Mouse (Mus musculus): ENCODE measurements around the gene Mmrn2. TPM values are rescaled to one million over a fixed set of nuclear protein-coding genes. Genes with fewer than 3 reads are reported as not detected.
"Not testable (repeated sequence)": the region's sequence is repeated elsewhere in the genome, so short reads cannot be mapped to it uniquely, and the experiment has no call there.

The Mmrn2 gene
- total RNA-seq, 2 experiments from 2014 or later, result 16.6 to 20.1 TPM

- intact Hi-C loops (cut with DNase I; ENCODE audit: low total_unique reads), result no loop called here
- no peak for DNase-seq
These were observed 18.0 kb downstream of the Mmrn2 start for GRCm38 (mm10) chr14:34393295-34393694.

GRCm38 (mm10) chr14:34397871-34398270 is 22.6 kb downstream of the Mmrn2 start:
- peak; percentile 30 for DNase-seq
- intact Hi-C loops (cut with DNase I; ENCODE audit: low total_unique reads), result no loop called here

GRCm38 (mm10) chr14:34398901-34399300 is 23.6 kb downstream of the Mmrn2 start:
- DNase-seq, result no peak
- intact Hi-C loops (cut with DNase I; ENCODE audit: low total_unique reads), result no loop called here

- intact Hi-C loops (cut with DNase I; ENCODE audit: low total_unique reads), result no loop called here
- DNase-seq, result no peak
These were observed 24.0 kb downstream of the Mmrn2 start for GRCm38 (mm10) chr14:34399301-34399700.

- no peak for DNase-seq
- intact Hi-C loops (cut with DNase I; ENCODE audit: low total_unique reads), result loop anchor here (2.0 kb wide), 1 partner anchor 27 kb away; no protein-coding TSS in a partner anchor
These were observed 24.8 kb downstream of the Mmrn2 start for GRCm38 (mm10) chr14:34400021-34400420.

GRCm38 (mm10) chr14:34401135-34401534 is 25.9 kb downstream of the Mmrn2 start:
- intact Hi-C loops (cut with DNase I; ENCODE audit: low total_unique reads), result loop anchor here (2.0 kb wide), 1 partner anchor 28 kb away; no protein-coding TSS in a partner anchor
- DNase-seq, result peak; percentile 72

GRCm38 (mm10) chr14:34402871-34403270 is 27.6 kb downstream of the Mmrn2 start:
- intact Hi-C loops (cut with DNase I; ENCODE audit: low total_unique reads), result no loop called here
- DNase-seq, result no peak

GRCm38 (mm10) chr14:34403424-34403823 is 28.2 kb downstream of the Mmrn2 start:
- intact Hi-C loops (cut with DNase I; ENCODE audit: low total_unique reads), result no loop called here
- DNase-seq, result no peak

GRCm38 (mm10) chr14:34410716-34411115 is 35.5 kb downstream of the Mmrn2 start:
- DNase-seq, result no peak
- intact Hi-C loops (cut with DNase I; ENCODE audit: low total_unique reads), result no loop called here

- intact Hi-C loops (cut with DNase I; ENCODE audit: low total_unique reads), result no loop called here
- no peak for DNase-seq
These were observed 37.1 kb downstream of the Mmrn2 start for GRCm38 (mm10) chr14:34412164-34412896.

GRCm38 (mm10) chr14:34416946-34417345 is 41.7 kb downstream of the Mmrn2 start:
- intact Hi-C loops (cut with DNase I; ENCODE audit: low total_unique reads); DNase-seq: not testable (repeated sequence)

GRCm38 (mm10) chr14:34417501-34417900 is 42.2 kb downstream of the Mmrn2 start:
- intact Hi-C loops (cut with DNase I; ENCODE audit: low total_unique reads), result no loop called here
- DNase-seq, result no peak

- intact Hi-C loops (cut with DNase I; ENCODE audit: low total_unique reads), result no loop called here
- no peak for DNase-seq
These were observed 45.8 kb downstream of the Mmrn2 start for GRCm38 (mm10) chr14:34421078-34421477.

- no peak for DNase-seq
- intact Hi-C loops (cut with DNase I; ENCODE audit: low total_unique reads), result no loop called here
These were observed 53.0 kb downstream of the Mmrn2 start for GRCm38 (mm10) chr14:34428274-34428673.

GRCm38 (mm10) chr14:34429069-34429468 is 53.8 kb downstream of the Mmrn2 start:
- DNase-seq, result no peak
- intact Hi-C loops (cut with DNase I; ENCODE audit: low total_unique reads), result no loop called here

GRCm38 (mm10) chr14:34440526-34441066 is 65.3 kb downstream of the Mmrn2 start:
- no peak for DNase-seq
- intact Hi-C loops (cut with DNase I; ENCODE audit: low total_unique reads), result no loop called here

- DNase-seq, result no peak
These were observed 67.3 kb downstream of the Mmrn2 start for GRCm38 (mm10) chr14:34442531-34442930.

GRCm38 (mm10) chr14:34444368-34444767 is 69.1 kb downstream of the Mmrn2 start:
- intact Hi-C loops (cut with DNase I; ENCODE audit: low total_unique reads), result no loop called here
- DNase-seq, result peak; percentile 16

More at GRCm38 (mm10) chr14:34442531-34442930, 67.3 kb downstream of the Mmrn2 start:
- intact Hi-C loops (cut with DNase I; ENCODE audit: low total_unique reads), result no loop called here

GRCm38 (mm10) chr14:34444924-34445323 is 69.7 kb downstream of the Mmrn2 start:
- intact Hi-C loops (cut with DNase I; ENCODE audit: low total_unique reads), result no loop called here
- DNase-seq, result no peak

- intact Hi-C loops (cut with DNase I; ENCODE audit: low total_unique reads), result no loop called here
- no peak for DNase-seq
These were observed 70.1 kb downstream of the Mmrn2 start for GRCm38 (mm10) chr14:34445348-34445747.

GRCm38 (mm10) chr14:34446624-34447023 is 71.4 kb downstream of the Mmrn2 start:
- DNase-seq, result no peak
- intact Hi-C loops (cut with DNase I; ENCODE audit: low total_unique reads), result no loop called here

All from gastrocnemius, postnatal 14 days (tissue).